Mouse (Mus musculus) 3T3-L1 (cell line): ENCODE data around the gene Zfp61.
A peak's percentile ranks its signal among the peaks of the same experiment; 100 is the strongest.
"Not testable (repeated sequence)": the region's sequence is repeated elsewhere in the genome, so short reads cannot be mapped to it uniquely, and the experiment has no call there.

Experiments used
- DNase-seq: peaks from one replicate; pipeline ENCODE4 v3.0.0-alpha.2; 2015; ENCODE audit warnings: low read depth, low spot score

Gene Zfp61

GRCm38 (mm10) chr7:24297361-24298095, 3.5 kb downstream of the Zfp61 start:
- DNase-seq = no peak

- no peak for DNase-seq
Observed at GRCm38 (mm10) chr7:24296386-24296785, 4.6 kb downstream of the Zfp61 start.

- no peak for DNase-seq
Observed at GRCm38 (mm10) chr7:24295376-24295775, 5.7 kb downstream of the Zfp61 start.

GRCm38 (mm10) chr7:24294763-24295162, 6.3 kb downstream of the Zfp61 start:
- DNase-seq = no peak

- DNase-seq = no peak
Observed at GRCm38 (mm10) chr7:24293061-24293851, 7.8 kb downstream of the Zfp61 start.

- DNase-seq = no peak
Observed at GRCm38 (mm10) chr7:24291387-24292090, 9.5 kb downstream of the Zfp61 start.

GRCm38 (mm10) chr7:24290106-24290693, 10.8 kb downstream of the Zfp61 start:
- DNase-seq = no peak

GRCm38 (mm10) chr7:24288512-24288911, 12.5 kb downstream of the Zfp61 start:
- no peak for DNase-seq

GRCm38 (mm10) chr7:24287670-24288069, 13.4 kb downstream of the Zfp61 start:
- peak; percentile 33 for DNase-seq

GRCm38 (mm10) chr7:24286916-24287315, 14.1 kb downstream of the Zfp61 start:
- no peak for DNase-seq

- no peak for DNase-seq
Observed at GRCm38 (mm10) chr7:24286090-24286489, 14.9 kb downstream of the Zfp61 start.

- no peak for DNase-seq
Observed at GRCm38 (mm10) chr7:24280858-24281145, 20.2 kb downstream of the Zfp61 start.

- no peak for DNase-seq
Observed at GRCm38 (mm10) chr7:24280031-24280857, 20.8 kb downstream of the Zfp61 start.

- not testable (repeated sequence) for DNase-seq
Observed at GRCm38 (mm10) chr7:24278771-24279170, 22.3 kb downstream of the Zfp61 start.

GRCm38 (mm10) chr7:24274456-24274855, 26.6 kb downstream of the Zfp61 start:
- no peak for DNase-seq

GRCm38 (mm10) chr7:24271191-24271590, 29.8 kb downstream of the Zfp61 start:
- DNase-seq = no peak

GRCm38 (mm10) chr7:24270288-24270672, 30.8 kb downstream of the Zfp61 start, which contains the start of gene Zfp93:
Zfp93 (plus strand) TSS chr7:24270420.
- DNase-seq = peak; percentile 90

GRCm38 (mm10) chr7:24269667-24270287, 31.3 kb downstream of the Zfp61 start:
- no peak for DNase-seq

GRCm38 (mm10) chr7:24269256-24269655, 31.8 kb downstream of the Zfp61 start:
- DNase-seq = peak; percentile 1
